Mouse (Mus musculus) left cerebral cortex, postnatal 4 days (tissue): ENCODE data around the gene Wnt2. TPM values are rescaled to one million over a fixed set of nuclear protein-coding genes. Genes with fewer than 3 reads are reported as not detected.

Source experiments
- DNase-seq: peaks from one replicate; pipeline ENCODE4 v3.0.0-alpha.2; 2022
- intact Hi-C: fragments of 180-260 bp; cut with DNase I; formaldehyde crosslinking; loops from one replicate; pipeline ENCODE4 v1.15.1; 2025
- total RNA-seq, 2 experiments: library from RNA; stranded (reverse); gene quantifications; 2 replicates each; pipeline ENCODE4 v1.2.3; 2021

Wnt2 gene
- total RNA-seq, 2 experiments from 2014 or later = 0.66 to 1.2 TPM

DNA sequence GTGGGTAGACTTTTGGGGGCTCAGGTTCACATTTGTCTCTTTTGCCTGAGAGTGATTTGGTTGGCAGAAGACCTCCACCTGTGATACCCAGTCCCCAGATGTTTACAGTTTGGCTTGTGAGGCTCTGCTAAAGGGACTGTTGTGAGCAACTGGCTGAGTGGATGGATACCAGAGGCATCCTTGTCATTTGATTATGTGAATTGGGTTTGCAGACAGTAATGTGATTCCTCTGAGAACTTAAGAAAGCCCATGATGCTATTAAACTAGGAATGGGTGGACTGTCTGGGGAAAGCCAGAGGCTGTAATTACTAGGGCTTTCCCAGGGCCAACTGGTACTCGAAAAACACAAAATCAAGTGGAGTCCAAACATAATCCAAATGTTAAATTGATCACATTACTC lies 51.0 kb downstream of the Wnt2 start:
- DNase-seq = no peak
- intact Hi-C loops = no loop called here

DNA sequence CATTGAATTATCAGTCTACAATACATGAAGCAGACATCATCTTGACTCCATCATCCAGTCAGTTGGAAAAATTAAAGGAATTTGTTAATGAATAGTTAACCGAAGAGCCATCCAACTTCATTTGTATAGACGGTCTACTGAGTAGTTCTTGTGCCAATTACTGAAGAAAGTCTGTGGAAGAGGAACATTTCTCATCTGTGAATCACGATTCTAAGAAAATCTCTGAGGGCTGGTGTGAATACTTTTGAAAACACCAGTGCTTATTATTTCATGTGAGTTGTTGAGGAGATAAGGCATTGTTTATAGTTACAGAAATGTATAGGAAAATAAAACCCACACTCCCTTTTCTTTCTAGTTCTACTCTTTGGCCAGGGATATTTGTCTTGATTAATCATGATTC lies 51.5 kb downstream of the Wnt2 start:
- intact Hi-C loops = no loop called here
- DNase-seq = no peak

GRCm38 (mm10) chr6:17978324-17978723 lies 52.1 kb downstream of the Wnt2 start:
- no peak for DNase-seq
- intact Hi-C loops = no loop called here

DNA sequence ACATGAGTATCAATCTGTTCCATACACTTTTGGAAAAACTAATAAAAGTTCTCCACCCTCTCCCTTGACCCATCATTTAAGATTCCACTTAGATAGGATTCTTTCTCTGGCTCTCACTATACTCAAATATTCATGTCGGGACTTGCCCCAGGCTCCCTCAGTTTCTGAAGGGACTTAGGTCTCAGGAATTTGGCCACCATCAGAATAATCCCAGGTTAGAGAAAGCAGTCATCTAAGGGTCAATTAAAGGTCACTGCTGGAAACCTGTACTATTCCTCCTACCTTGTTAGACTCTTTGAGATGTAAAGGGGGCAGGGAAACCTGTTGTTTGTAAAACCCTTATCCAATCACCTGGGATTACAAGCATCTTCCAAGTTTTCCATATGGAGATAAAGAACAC lies 53.2 kb downstream of the Wnt2 start:
- no peak for DNase-seq
- intact Hi-C loops = no loop called here

DNA sequence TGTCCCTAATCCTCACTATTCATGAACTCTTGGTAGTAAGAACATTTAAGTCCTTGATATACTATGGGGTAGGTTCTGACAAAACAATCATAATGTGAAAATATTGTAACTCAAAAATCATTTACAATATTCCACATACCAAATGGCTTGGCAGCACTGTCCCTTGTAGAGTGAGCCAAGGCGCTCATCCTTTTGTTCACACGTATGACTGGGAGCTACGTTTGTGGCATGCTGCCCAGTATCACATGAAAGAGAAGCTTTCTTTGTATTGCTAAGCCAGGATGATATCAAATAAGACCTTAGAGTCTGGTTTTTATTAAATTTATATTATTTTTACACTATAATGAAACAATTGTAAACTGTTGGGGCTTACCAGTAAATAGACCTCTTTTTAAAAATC lies 56.0 kb downstream of the Wnt2 start:
- intact Hi-C loops = no loop called here
- DNase-seq = peak; percentile 47

DNA sequence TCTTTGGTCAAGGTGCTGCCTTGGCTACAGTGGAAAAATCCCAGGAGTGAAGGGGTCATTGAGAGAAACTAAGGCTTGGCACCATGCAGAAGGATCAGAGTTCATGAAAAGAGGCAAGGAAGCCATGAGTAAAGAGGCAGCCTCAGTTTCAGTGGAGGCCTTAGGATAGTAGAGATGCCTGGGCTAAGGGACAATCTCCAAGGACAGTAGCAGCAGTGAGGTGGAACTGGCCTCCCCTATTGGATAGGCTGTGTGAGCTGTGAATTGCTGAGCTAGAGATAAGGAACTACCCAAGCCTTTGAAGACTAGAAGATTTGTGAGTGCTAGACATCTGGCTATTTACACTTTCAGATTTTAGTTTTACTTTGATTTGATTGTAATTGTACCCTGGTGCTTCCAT lies 59.0 kb downstream of the Wnt2 start:
- no peak for DNase-seq
- intact Hi-C loops = no loop called here

DNA sequence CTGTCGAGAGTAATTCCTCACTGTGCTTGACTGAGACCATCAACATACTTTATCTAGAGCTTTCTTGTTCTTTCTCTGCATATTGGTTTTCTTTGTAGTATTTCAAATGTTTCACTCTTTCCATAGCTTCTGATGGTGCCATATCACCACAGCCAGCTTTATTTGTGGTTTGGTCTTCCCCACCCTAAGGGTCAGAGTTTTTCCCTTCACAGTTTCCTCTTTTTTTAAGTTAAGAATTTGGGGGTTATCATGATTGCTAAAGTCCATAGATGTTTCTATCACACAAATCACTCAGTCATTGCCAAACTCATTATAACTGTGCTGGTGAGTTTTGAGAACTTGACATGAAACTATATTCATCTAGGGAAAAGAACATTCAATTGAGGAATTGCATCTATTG lies 60.6 kb downstream of the Wnt2 start:
- intact Hi-C loops = no loop called here
- DNase-seq = no peak

- peak; percentile 65 for DNase-seq
- intact Hi-C loops = no loop called here
Observed at GRCm38 (mm10) chr6:17968467-17969144, 61.8 kb downstream of the Wnt2 start.

DNA sequence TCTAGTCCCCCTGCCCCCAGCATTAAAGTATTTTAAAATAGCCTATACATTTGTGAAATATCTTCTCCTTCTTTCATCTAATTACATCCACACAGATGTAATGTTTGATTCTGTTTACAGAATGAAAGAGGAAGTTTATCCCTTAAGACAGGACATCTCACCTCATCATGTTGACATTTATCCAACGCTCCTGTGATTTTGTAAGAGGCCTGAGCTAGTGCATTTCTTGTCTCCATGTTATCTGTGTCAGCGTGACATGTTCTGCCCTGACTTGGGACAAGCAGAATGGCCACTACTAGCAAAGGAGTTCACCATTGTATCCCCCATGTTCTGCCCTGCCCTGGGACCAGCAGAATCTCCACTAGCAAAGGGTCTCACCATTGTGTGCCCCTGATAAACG lies 66.9 kb downstream of the Wnt2 start:
- no peak for DNase-seq
- intact Hi-C loops = no loop called here

DNA sequence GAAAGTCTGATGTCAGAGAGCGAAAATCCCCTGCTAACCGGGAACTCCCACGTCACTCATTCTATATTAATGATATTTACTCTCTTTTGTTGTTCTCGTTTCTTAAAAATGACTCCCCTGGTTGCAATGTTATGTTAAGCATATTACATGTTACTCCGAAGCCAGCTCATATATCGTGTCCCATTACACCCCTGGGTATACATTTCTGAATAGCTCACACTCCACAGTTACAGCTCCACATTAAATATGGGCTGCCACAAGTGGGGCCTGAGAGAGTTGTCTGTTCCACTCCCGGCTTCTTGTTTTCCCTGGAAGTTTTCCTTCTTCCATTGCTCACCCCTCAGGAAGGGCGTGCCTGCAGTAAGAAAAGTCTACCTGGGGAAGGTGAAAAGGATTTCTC lies 78.6 kb downstream of the Wnt2 start:
- intact Hi-C loops = no loop called here
- DNase-seq = no peak

DNA sequence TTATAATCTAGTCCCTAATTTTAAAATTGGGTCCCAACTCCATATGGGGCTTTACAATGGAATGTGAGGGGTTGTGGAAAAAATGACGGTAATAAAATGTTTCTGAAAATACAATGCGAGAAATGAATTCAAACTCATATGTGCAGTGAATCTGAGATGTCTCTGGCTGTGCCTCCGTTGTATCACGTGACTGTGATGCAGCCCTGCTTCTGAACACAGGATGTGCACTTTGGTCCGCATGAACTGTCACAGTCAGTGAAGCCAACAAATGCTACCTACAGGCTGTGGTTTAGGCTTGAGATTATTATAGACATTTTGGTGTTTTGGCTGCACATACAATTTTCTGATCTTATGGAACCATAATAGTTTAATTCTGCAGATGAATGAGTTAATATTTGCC lies 81.3 kb downstream of the Wnt2 start:
- intact Hi-C loops = no loop called here
- DNase-seq = no peak

GRCm38 (mm10) chr6:17947130-17947831 lies 83.1 kb downstream of the Wnt2 start:
- intact Hi-C loops = no loop called here
- DNase-seq = no peak

DNA sequence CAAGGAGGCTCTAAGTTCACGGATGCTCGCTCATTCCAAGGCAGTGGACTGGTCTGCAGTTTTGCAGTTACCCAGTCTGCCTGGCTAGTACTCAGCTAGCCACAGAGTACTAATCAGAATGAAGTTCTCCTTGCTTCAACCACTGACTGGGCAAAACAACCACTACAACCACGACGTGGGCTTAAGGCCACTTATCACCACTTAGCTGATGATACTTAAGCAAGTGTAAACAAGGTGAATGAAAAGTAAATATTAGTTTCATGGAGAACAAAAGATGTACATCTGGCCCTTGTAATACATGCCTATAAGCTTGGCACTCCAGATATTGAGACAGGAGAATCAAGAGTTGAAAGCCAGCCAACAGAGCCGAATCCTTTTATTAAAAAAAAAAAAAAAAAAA lies 83.9 kb downstream of the Wnt2 start:
- intact Hi-C loops = no loop called here
- no peak for DNase-seq

- intact Hi-C loops = no loop called here
- no peak for DNase-seq
Observed at GRCm38 (mm10) chr6:17943877-17944617, 86.3 kb downstream of the Wnt2 start.

- no peak for DNase-seq
- intact Hi-C loops = no loop called here
Observed at GRCm38 (mm10) chr6:17942344-17942743, 88.0 kb downstream of the Wnt2 start.

DNA sequence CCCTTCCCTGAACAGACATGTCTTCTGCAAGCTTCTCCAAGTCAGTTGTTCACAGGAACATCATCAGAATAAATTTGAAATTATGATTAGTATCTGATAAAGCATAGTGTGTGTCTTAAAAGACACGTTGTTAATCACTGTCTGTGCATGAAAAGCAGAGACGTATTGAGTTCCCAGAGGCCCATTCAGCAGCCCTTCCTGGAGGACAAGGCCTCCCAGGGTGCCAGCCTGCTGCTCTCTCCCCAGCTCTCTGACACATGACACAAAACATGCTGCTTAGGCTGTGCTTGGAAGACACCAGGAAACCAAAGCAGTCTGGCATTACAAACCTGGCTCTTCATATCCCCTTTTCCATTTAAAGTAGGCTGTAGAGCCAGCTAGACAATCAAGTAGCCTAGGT lies 88.5 kb downstream of the Wnt2 start:
- DNase-seq = no peak

More for the DNA sequence above, 88.5 kb downstream of the Wnt2 start:
- intact Hi-C loops = no loop called here

Other genes starting within 250 kb of the Wnt2 start
- not detected for gene Asz1, start 78.5 kb upstream of the Wnt2 start, total RNA-seq
- under 1 TPM; 0.77 to 0.98 TPM for gene Cftr, start 140.1 kb upstream of the Wnt2 start, total RNA-seq